Comparison of ENCODE assay signal across 20 mouse cellular contexts in the genomic region with DNA sequence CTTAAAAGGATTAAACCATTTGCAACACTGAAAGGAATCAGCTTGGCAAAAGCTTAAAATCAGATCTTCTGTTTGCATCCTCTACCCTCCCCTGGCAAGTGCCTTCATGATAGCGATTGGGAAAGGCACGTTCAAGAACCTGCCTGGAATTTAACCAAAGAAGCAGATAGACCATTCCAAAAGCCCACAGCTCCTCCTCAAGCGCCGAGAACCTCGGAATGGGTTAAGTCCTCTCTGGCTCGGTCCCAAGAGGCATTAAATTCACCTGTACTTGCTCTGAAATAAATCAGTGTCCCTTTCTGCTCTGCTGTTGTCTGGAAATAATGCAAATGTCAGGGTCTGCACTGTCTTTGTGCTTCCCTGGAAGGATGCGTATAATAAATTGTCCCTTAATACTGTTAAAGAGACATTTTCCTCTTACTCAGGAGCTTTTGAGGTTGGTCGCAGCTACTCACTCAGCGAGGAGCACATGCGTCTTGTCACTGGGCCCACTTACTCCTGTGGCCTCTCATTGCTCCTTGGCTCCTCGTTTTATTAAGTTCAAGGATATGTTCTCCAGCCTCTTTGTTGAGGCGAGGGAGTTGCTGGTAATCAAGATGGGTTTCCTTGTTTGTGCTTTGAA.
DNase-seq lines count a peak whose midpoint lies in the region; ATAC-seq lines count a peak whose summit lies in the region.
"Had no signal": no experiment of that assay in that cellular context is flagged by ENCODE, and none has a peak within 500 bp of the region (broad histone marks: within the 10 kb centered on the region; RNA-seq: fewer than 3 reads in every experiment).

No protein-coding gene starts in this region.

- no peaks in the 10 kb centered on the region for H3K27me3 ChIP-seq in embryonic facial prominence, embryonic 14.5 days (replicated peaks; ENCODE audit: control insufficient read depth, insufficient read depth, low read length)
- H3K27me3 ChIP-seq in embryonic facial prominence, embryonic 10.5 days (replicated peaks; ENCODE audit: low read depth, poor library complexity, severe bottlenecking), result no peaks in the 10 kb centered on the region
- no peaks in the 10 kb centered on the region for H3K27me3 ChIP-seq in neural tube, embryonic 11.5 days (ENCODE audit: control insufficient read depth, insufficient read depth, low read length)
- no peaks in the 10 kb centered on the region for H3K27me3 ChIP-seq in hindbrain, embryonic 13.5 days
- no peaks in the 10 kb centered on the region for H3K27me3 ChIP-seq in neural tube, embryonic 14.5 days (ENCODE audit: control insufficient read depth, insufficient read depth, low read length)
- H3K27me3 ChIP-seq: embryonic facial prominence, embryonic 13.5 days; limb, embryonic 13.5 days; megakaryocyte, embryonic 14.5 days; midbrain, embryonic 15.5 days had no signal

- no peak overlapping the region for H3K4me2 ChIP-seq in embryonic facial prominence, embryonic 14.5 days (ENCODE audit: low read depth, low read length)
- H3K4me2 ChIP-seq in neural tube, embryonic 11.5 days (ENCODE audit: low read depth), result no peak overlapping the region
- H3K4me2 ChIP-seq in hindbrain, embryonic 13.5 days, result peak overlapping the region; percentile 29; the same call in 1 of the 2 replicates
- peak overlapping the region; percentile 28 for H3K4me2 ChIP-seq in neural tube, embryonic 14.5 days (ENCODE audit: low read depth, low read length)
- H3K4me2 ChIP-seq: embryonic facial prominence, embryonic 13.5 days; heart, embryonic 11.5 days; limb, embryonic 13.5 days; midbrain, embryonic 15.5 days had no signal

- no peaks in the 10 kb centered on the region for H3K4me1 ChIP-seq in embryonic facial prominence, embryonic 14.5 days (ENCODE audit: control insufficient read depth, insufficient read depth, low read length)
- no peaks in the 10 kb centered on the region for H3K4me1 ChIP-seq in embryonic facial prominence, embryonic 10.5 days
- no peaks in the 10 kb centered on the region for H3K4me1 ChIP-seq in neural tube, embryonic 11.5 days (ENCODE audit: control insufficient read depth, insufficient read depth, low read length)
- H3K4me1 ChIP-seq in hindbrain, embryonic 13.5 days (replicated peaks), result peaks cover 11% of the 10 kb centered on the region; the same call in 1 of the 2 replicates
- H3K4me1 ChIP-seq in neural tube, embryonic 14.5 days (ENCODE audit: control insufficient read depth, insufficient read depth, low read length), result 0 out of 2 replicates have a peak, but pooled peaks cover 6% of the 10 kb centered on the region
- H3K4me1 ChIP-seq: embryonic facial prominence, embryonic 13.5 days; forebrain, embryonic 10.5 days; limb, embryonic 13.5 days; megakaryocyte, embryonic 14.5 days; midbrain, embryonic 15.5 days had no signal

- no peak overlapping the region for H3K4me3 ChIP-seq in embryonic facial prominence, embryonic 14.5 days (ENCODE audit: low read depth, low read length)
- H3K4me3 ChIP-seq in embryonic facial prominence, embryonic 10.5 days, result no peak overlapping the region
- no peak overlapping the region for H3K4me3 ChIP-seq in neural tube, embryonic 11.5 days (ENCODE audit: low read depth, low read length)
- no peak overlapping the region for H3K4me3 ChIP-seq in hindbrain, embryonic 13.5 days
- H3K4me3 ChIP-seq in neural tube, embryonic 14.5 days (ENCODE audit: low read depth, low read length), result no peak overlapping the region
- H3K4me3 ChIP-seq: embryonic facial prominence, embryonic 13.5 days; forebrain, embryonic 10.5 days; limb, embryonic 13.5 days; megakaryocyte, embryonic 14.5 days; midbrain, embryonic 15.5 days had no signal

- no peak overlapping the region for H3K27ac ChIP-seq in embryonic facial prominence, embryonic 14.5 days (replicated peaks; ENCODE audit: low read depth, low read length)
- H3K27ac ChIP-seq in embryonic facial prominence, embryonic 10.5 days (replicated peaks), result no peak overlapping the region
- H3K27ac ChIP-seq in neural tube, embryonic 11.5 days (ENCODE audit: low read depth, low read length), result no peak overlapping the region
- peak overlapping the region; percentile 45; the same call in 1 of the 2 replicates for H3K27ac ChIP-seq in hindbrain, embryonic 13.5 days
- peak overlapping the region; percentile 4; the same call in 1 of the 2 replicates for H3K27ac ChIP-seq in neural tube, embryonic 14.5 days (ENCODE audit: low read depth, low read length)
- H3K27ac ChIP-seq: embryonic facial prominence, embryonic 13.5 days; forebrain, embryonic 10.5 days; limb, embryonic 13.5 days; liver, embryonic 14.5 days; midbrain, embryonic 15.5 days had no signal

- peak; percentile 44; the same call in 1 of the 2 replicates for ATAC-seq in embryonic facial prominence, embryonic 14.5 days (ENCODE audit: low read depth)
- ATAC-seq in neural tube, embryonic 11.5 days (ENCODE audit: insufficient read depth, low FRiP score, low TSS enrichment), result peak; percentile 61
- peak; percentile 78 for ATAC-seq in hindbrain, embryonic 13.5 days (ENCODE audit: low FRiP score)
- peak; percentile 87 for ATAC-seq in neural tube, embryonic 14.5 days (ENCODE audit: low read depth)
- ATAC-seq: intestine, postnatal 0 days had no signal

- peak; percentile 68 for DNase-seq in embryonic facial prominence, embryonic 14.5 days (ENCODE audit: low spot score)
- no peak for DNase-seq in embryonic facial prominence, embryonic 10.5 days (ENCODE audit: low spot score)
- DNase-seq in neural tube, embryonic 11.5 days (ENCODE audit: low spot score), result no peak
- DNase-seq in neural tube, embryonic 10.5 days (ENCODE audit: extremely low spot score, low spot score), result no peak
- DNase-seq in embryo, embryonic 11 days, result no peak
- DNase-seq in layer of hippocampus, adult 9-10 months (ENCODE audit: low spot score), result no peak
- DNase-seq: gastrocnemius, postnatal 36 days; heart, postnatal 14 days; kidney, postnatal 14 days; thymus, adult 18-20 months had no signal

- no peak overlapping the region for H3K9ac ChIP-seq in embryonic facial prominence, embryonic 14.5 days (ENCODE audit: low read depth, low read length)
- H3K9ac ChIP-seq in neural tube, embryonic 11.5 days (ENCODE audit: low read length), result no peak overlapping the region
- H3K9ac ChIP-seq in hindbrain, embryonic 13.5 days, result no peak overlapping the region
- no peak overlapping the region for H3K9ac ChIP-seq in neural tube, embryonic 14.5 days (replicated peaks; ENCODE audit: low read depth, low read length)
- H3K9ac ChIP-seq: embryonic facial prominence, embryonic 13.5 days; limb, embryonic 13.5 days; liver, embryonic 14.5 days; midbrain, embryonic 15.5 days had no signal

- no peaks in the 10 kb centered on the region for H3K9me3 ChIP-seq in embryonic facial prominence, embryonic 14.5 days (ENCODE audit: control insufficient read depth, low read length)
- no peaks in the 10 kb centered on the region for H3K9me3 ChIP-seq in embryonic facial prominence, embryonic 10.5 days
- no peaks in the 10 kb centered on the region for H3K9me3 ChIP-seq in neural tube, embryonic 11.5 days (ENCODE audit: control insufficient read depth, low read length)
- H3K9me3 ChIP-seq in hindbrain, embryonic 13.5 days, result no peaks in the 10 kb centered on the region
- no peaks in the 10 kb centered on the region for H3K9me3 ChIP-seq in neural tube, embryonic 14.5 days (ENCODE audit: control insufficient read depth, low read length)
- H3K9me3 ChIP-seq: embryonic facial prominence, embryonic 13.5 days; forebrain, embryonic 10.5 days; limb, embryonic 13.5 days; midbrain, embryonic 15.5 days had no signal

- 75% methylated on average over 12 of the region's 12 CpGs for WGBS in embryonic facial prominence, embryonic 14.5 days
- 89% methylated on average over 12 of the region's 12 CpGs for WGBS in embryonic facial prominence, embryonic 10.5 days
- 75% methylated on average over 12 of the region's 12 CpGs for WGBS in neural tube, embryonic 11.5 days
- 67% methylated on average over 12 of the region's 12 CpGs for WGBS in hindbrain, embryonic 13.5 days
- 39% methylated on average over 12 of the region's 12 CpGs for WGBS in neural tube, embryonic 14.5 days

- no peaks in the 10 kb centered on the region for H3K36me3 ChIP-seq in embryonic facial prominence, embryonic 14.5 days (ENCODE audit: control insufficient read depth, insufficient read depth, low read length)
- H3K36me3 ChIP-seq in embryonic facial prominence, embryonic 10.5 days (replicated peaks), result no peaks in the 10 kb centered on the region
- no peaks in the 10 kb centered on the region for H3K36me3 ChIP-seq in neural tube, embryonic 11.5 days (ENCODE audit: control insufficient read depth, insufficient read depth, low read length)
- H3K36me3 ChIP-seq in hindbrain, embryonic 13.5 days, result no peaks in the 10 kb centered on the region
- H3K36me3 ChIP-seq in neural tube, embryonic 14.5 days (ENCODE audit: control insufficient read depth, insufficient read depth, low read length), result no peaks in the 10 kb centered on the region
- H3K36me3 ChIP-seq: embryonic facial prominence, embryonic 13.5 days; forebrain, embryonic 10.5 days; limb, embryonic 13.5 days; midbrain, embryonic 15.5 days had no signal

Comparison
In these comparisons a context has a peak if more than half of its experiments do, and no peak if none do; other contexts are left out.
1. H3K27ac ChIP-seq: peak in hindbrain, embryonic 13.5 days (single experiment) and neural tube, embryonic 14.5 days (single experiment); none in embryonic facial prominence, embryonic 14.5 days (single experiment), embryonic facial prominence, embryonic 10.5 days (single experiment) and neural tube, embryonic 11.5 days (single experiment).
2. H3K4me2 ChIP-seq: peak in hindbrain, embryonic 13.5 days (single experiment) and neural tube, embryonic 14.5 days (single experiment); none in embryonic facial prominence, embryonic 14.5 days (single experiment) and neural tube, embryonic 11.5 days (single experiment).
3. Peak in every context shown above with its lines, with median percentiles within 50 percentile points of each other: ATAC-seq.